Mouse (Mus musculus): ENCODE measurements around the gene Cpsf2. TPM values are rescaled to one million over a fixed set of nuclear protein-coding genes. Genes with fewer than 3 reads are reported as not detected.
A peak's percentile ranks its signal among the peaks of the same experiment; 100 is the strongest.
"Not testable (repeated sequence)": the region's sequence is repeated elsewhere in the genome, so short reads cannot be mapped to it uniquely, and the experiment has no call there.

Gene Cpsf2
- polyA plus RNA-seq (2016; fragmentation: Nextera tagmentation; extraction: Ambion mirVana): 26.2 and 27.7 TPM in 2 replicates

- H3K27ac ChIP-seq (ENCODE audit: poor library complexity, severe bottlenecking): peak within 1 kb of the TSS; percentile 95
- H3K27me3 ChIP-seq (replicated peaks): no peaks in the 10 kb centered on the region
- no peaks in the 10 kb centered on the region for H3K9me3 ChIP-seq (replicated peaks)
- under 1% methylated on average over 77 of the region's 77 CpGs for WGBS
- peaks cover 16% of the 10 kb centered on the region; the same call in 1 of the 2 replicates for H3K36me3 ChIP-seq
- peak within 1 kb of the TSS; percentile 98 for H3K4me3 ChIP-seq
- H3K4me2 ChIP-seq: peak within 1 kb of the TSS; percentile 78
- ATAC-seq (ENCODE audit: insufficient number of reproducible peaks, low FRiP score): peak; percentile 94
- H3K4me1 ChIP-seq (replicated peaks): peaks cover 30% of the 10 kb centered on the region
- H3K9ac ChIP-seq: peak within 1 kb of the TSS; percentile 97
These were observed at the start of gene Cpsf2 for GRCm38 (mm10) chr12:101975601-101976571. Gene Cpsf2 (plus strand): TSS chr12:101975988.

GRCm38 (mm10) chr12:101928423-101928822 is 47.4 kb upstream of the Cpsf2 start:
- Histone ChIP-seq H3K9me3 (replicated peaks) (no peaks in the 10 kb centered on the region), H3K4me2 (no peak overlapping the region), H3K4me3 (no peak overlapping the region), H3K27ac (ENCODE audit: poor library complexity, severe bottlenecking) (no peak overlapping the region), H3K9ac (no peak overlapping the region), H3K36me3 (peaks cover 69% of the 10 kb centered on the region), H3K27me3 (replicated peaks) (no peaks in the 10 kb centered on the region), H3K4me1 (replicated peaks) (no peaks in the 10 kb centered on the region)
- no peak for ATAC-seq (ENCODE audit: insufficient number of reproducible peaks, low FRiP score)
- WGBS: 79% methylated on average over 1 of the region's 1 CpGs

- Histone ChIP-seq H3K4me1 (replicated peaks) (no peaks in the 10 kb centered on the region), H3K4me3 (no peak overlapping the region), H3K27me3 (replicated peaks) (no peaks in the 10 kb centered on the region), H3K36me3 (peaks cover 68% of the 10 kb centered on the region), H3K9me3 (replicated peaks) (no peaks in the 10 kb centered on the region), H3K27ac (ENCODE audit: poor library complexity, severe bottlenecking) (no peak overlapping the region), H3K9ac (no peak overlapping the region), H3K4me2 (no peak overlapping the region)
- no peak for ATAC-seq (ENCODE audit: insufficient number of reproducible peaks, low FRiP score)
- 97% methylated on average over 3 of the region's 3 CpGs for WGBS
These were observed 40.6 kb upstream of the Cpsf2 start for GRCm38 (mm10) chr12:101935223-101935622.

- Histone ChIP-seq H3K4me2 (no peak overlapping the region), H3K9ac (no peak overlapping the region), H3K27ac (ENCODE audit: poor library complexity, severe bottlenecking) (no peak overlapping the region), H3K4me1 (replicated peaks) (no peaks in the 10 kb centered on the region), H3K4me3 (no peak overlapping the region), H3K9me3 (replicated peaks) (peaks cover 3% of the 10 kb centered on the region; the same call in 1 of the 2 replicates), H3K36me3 (peaks cover 65% of the 10 kb centered on the region), H3K27me3 (replicated peaks) (no peaks in the 10 kb centered on the region)
- no peak for ATAC-seq (ENCODE audit: insufficient number of reproducible peaks, low FRiP score)
- 85% methylated on average over 7 of the region's 7 CpGs for WGBS
These were observed 38.2 kb upstream of the Cpsf2 start for GRCm38 (mm10) chr12:101937572-101937971.

- no peaks in the 10 kb centered on the region for H3K9me3 ChIP-seq (replicated peaks)
- H3K27ac ChIP-seq (ENCODE audit: poor library complexity, severe bottlenecking): no peak overlapping the region
- H3K36me3 ChIP-seq: peaks cover 37% of the 10 kb centered on the region
- no peaks in the 10 kb centered on the region for H3K27me3 ChIP-seq (replicated peaks)
- 85% methylated on average over 8 of the region's 8 CpGs for WGBS
- no peak overlapping the region for H3K4me2 ChIP-seq
- no peak overlapping the region for H3K9ac ChIP-seq
- no peak overlapping the region for H3K4me3 ChIP-seq
- no peaks in the 10 kb centered on the region for H3K4me1 ChIP-seq (replicated peaks)
- no peak for ATAC-seq (ENCODE audit: insufficient number of reproducible peaks, low FRiP score)
These were observed 27.8 kb upstream of the Cpsf2 start for GRCm38 (mm10) chr12:101947986-101948385.

- no peak for ATAC-seq (ENCODE audit: insufficient number of reproducible peaks, low FRiP score)
- whole genome bisulfite sequencing: 81% methylated on average over 4 of the region's 4 CpGs
- no peak overlapping the region for H3K9ac ChIP-seq
- no peaks in the 10 kb centered on the region for H3K9me3 ChIP-seq (replicated peaks)
- no peaks in the 10 kb centered on the region for H3K27me3 ChIP-seq (replicated peaks)
- H3K4me3 ChIP-seq: no peak overlapping the region
- no peak overlapping the region for H3K27ac ChIP-seq (ENCODE audit: poor library complexity, severe bottlenecking)
- no peak overlapping the region for H3K4me2 ChIP-seq
- H3K36me3 ChIP-seq: peaks cover 36% of the 10 kb centered on the region
- H3K4me1 ChIP-seq (replicated peaks): no peaks in the 10 kb centered on the region
These were observed 27.0 kb upstream of the Cpsf2 start for GRCm38 (mm10) chr12:101948801-101949200.

GRCm38 (mm10) chr12:101955821-101956220 is 20.0 kb upstream of the Cpsf2 start:
- WGBS: 92% methylated on average over 8 of the region's 8 CpGs
- not testable (repeated sequence) for H3K27ac ChIP-seq (ENCODE audit: poor library complexity, severe bottlenecking); H3K4me2 ChIP-seq; H3K9me3 ChIP-seq (replicated peaks); H3K36me3 ChIP-seq; H3K4me3 ChIP-seq; ATAC-seq (ENCODE audit: insufficient number of reproducible peaks, low FRiP score); H3K27me3 ChIP-seq (replicated peaks); H3K9ac ChIP-seq
- H3K4me1 ChIP-seq (replicated peaks): peaks cover 12% of the 10 kb centered on the region

- ATAC-seq (ENCODE audit: insufficient number of reproducible peaks, low FRiP score): peak; percentile 26
- no peaks in the 10 kb centered on the region for H3K27me3 ChIP-seq (replicated peaks)
- WGBS: 13% methylated on average over 26 of the region's 26 CpGs
These were observed 18.5 kb upstream of the Cpsf2 start for GRCm38 (mm10) chr12:101957079-101957941.

GRCm38 (mm10) chr12:101957942-101958544 is 17.7 kb upstream of the Cpsf2 start, which contains the start of gene Atxn3:
Gene Atxn3 (minus strand): TSS chr12:101958246.
- peak; percentile 100 for ATAC-seq (ENCODE audit: insufficient number of reproducible peaks, low FRiP score)
- Histone ChIP-seq H3K4me2 (peak within 1 kb of the TSS; percentile 72), H3K27ac (ENCODE audit: poor library complexity, severe bottlenecking) (peak within 1 kb of the TSS; percentile 25; the same call in 1 of the 2 replicates), H3K36me3 (no peaks in the 10 kb centered on the region), H3K9me3 (replicated peaks) (no peaks in the 10 kb centered on the region), H3K4me3 (peak within 1 kb of the TSS; percentile 82), H3K27me3 (replicated peaks) (no peaks in the 10 kb centered on the region), H3K4me1 (replicated peaks) (peaks cover 12% of the 10 kb centered on the region), H3K9ac (peak within 1 kb of the TSS; percentile 85)
- WGBS: under 1% methylated on average over 53 of the region's 54 CpGs

More at GRCm38 (mm10) chr12:101957079-101957941, 18.5 kb upstream of the Cpsf2 start:
- Histone ChIP-seq H3K9ac (peak overlapping the region; percentile 85), H3K4me2 (peak overlapping the region; percentile 72), H3K27ac (ENCODE audit: poor library complexity, severe bottlenecking) (peak overlapping the region; percentile 25; the same call in 1 of the 2 replicates), H3K36me3 (no peaks in the 10 kb centered on the region), H3K9me3 (replicated peaks) (no peaks in the 10 kb centered on the region), H3K4me3 (peak overlapping the region; percentile 82), H3K4me1 (replicated peaks) (peaks cover 12% of the 10 kb centered on the region)

- no peaks in the 10 kb centered on the region for H3K36me3 ChIP-seq
- peak overlapping the region; percentile 82; the same call in 1 of the 2 replicates for H3K4me3 ChIP-seq
- peak overlapping the region; percentile 45 for H3K4me2 ChIP-seq
- WGBS: 54% methylated on average over 9 of the region's 9 CpGs
- no peaks in the 10 kb centered on the region for H3K27me3 ChIP-seq (replicated peaks)
- peaks cover 12% of the 10 kb centered on the region for H3K4me1 ChIP-seq (replicated peaks)
- no peak for ATAC-seq (ENCODE audit: insufficient number of reproducible peaks, low FRiP score)
- no peaks in the 10 kb centered on the region for H3K9me3 ChIP-seq (replicated peaks)
- no peak overlapping the region for H3K27ac ChIP-seq (ENCODE audit: poor library complexity, severe bottlenecking)
- H3K9ac ChIP-seq: no peak overlapping the region
These were observed 17.2 kb upstream of the Cpsf2 start for GRCm38 (mm10) chr12:101958556-101958955.

Data from heart, embryonic 12.5 days (tissue).